Mouse (Mus musculus) neural tube, embryonic 12.5 days (tissue): ENCODE measurements at regions not wholly inside any gene's neighbourhood (a gene's known extent, or its start where the extent isn't known, plus 50 kb on each side); places are given as distances from the start of the nearest gene placed in this dataset.

Experiments used
- ATAC-seq: fragments of 200-750 bp; cut with Nextera tagmentation; 2 replicates; pipeline ENCODE4 v1.8.0; 2017; ENCODE audit warnings: low read depth, mild to moderate bottlenecking, moderate TSS enrichment, moderate library complexity; ENCODE audit not compliant: low FRiP score
- H3K27ac ChIP-seq: fragments of 300-500 bp; sonication (generic); 2 replicates; pipeline ENCODE4 v1.5.1; 2016
- H3K27me3 ChIP-seq: fragments of 300-500 bp; sonication (generic); replicated peaks from 2 replicates; pipeline ENCODE4 v1.6.1; 2016; ENCODE audit warnings: mild to moderate bottlenecking
- H3K36me3 ChIP-seq: fragments of 300-500 bp; sonication (generic); 2 replicates; pipeline ENCODE4 v1.6.1; 2016; ENCODE audit warnings: mild to moderate bottlenecking
- H3K4me1 ChIP-seq: fragments of 300-500 bp; sonication (generic); 2 replicates; pipeline ENCODE4 v1.6.1; 2016
- H3K4me2 ChIP-seq: fragments of 300-500 bp; sonication (generic); replicated peaks from 2 replicates; pipeline ENCODE4 v1.6.1; 2016; ENCODE audit warnings: mild to moderate bottlenecking
- H3K4me3 ChIP-seq: fragments of 300-500 bp; sonication (generic); 2 replicates; pipeline ENCODE4 v1.5.1; 2016
- H3K9ac ChIP-seq: fragments of 300-500 bp; sonication (generic); 2 replicates; pipeline ENCODE4 v1.6.1; 2016; ENCODE audit warnings: mild to moderate bottlenecking
- H3K9me3 ChIP-seq: fragments of 300-500 bp; sonication (generic); 2 replicates; pipeline ENCODE4 v1.6.1; 2016; ENCODE audit warnings: mild to moderate bottlenecking
- WGBS: fragments of 180-500 bp; shearing (Covaris S2); methylation state at CpG from one replicate; pipeline ENCODE4 v1.1.7; 2016; 5-methylcytosine and 5-hydroxymethylcytosine counted together
- microRNA-seq: library from miRNA; unstranded; fragments of <30 nt; microRNA quantifications from one replicate; pipeline ENCODE4, GENCODE M21; 2017

DNA sequence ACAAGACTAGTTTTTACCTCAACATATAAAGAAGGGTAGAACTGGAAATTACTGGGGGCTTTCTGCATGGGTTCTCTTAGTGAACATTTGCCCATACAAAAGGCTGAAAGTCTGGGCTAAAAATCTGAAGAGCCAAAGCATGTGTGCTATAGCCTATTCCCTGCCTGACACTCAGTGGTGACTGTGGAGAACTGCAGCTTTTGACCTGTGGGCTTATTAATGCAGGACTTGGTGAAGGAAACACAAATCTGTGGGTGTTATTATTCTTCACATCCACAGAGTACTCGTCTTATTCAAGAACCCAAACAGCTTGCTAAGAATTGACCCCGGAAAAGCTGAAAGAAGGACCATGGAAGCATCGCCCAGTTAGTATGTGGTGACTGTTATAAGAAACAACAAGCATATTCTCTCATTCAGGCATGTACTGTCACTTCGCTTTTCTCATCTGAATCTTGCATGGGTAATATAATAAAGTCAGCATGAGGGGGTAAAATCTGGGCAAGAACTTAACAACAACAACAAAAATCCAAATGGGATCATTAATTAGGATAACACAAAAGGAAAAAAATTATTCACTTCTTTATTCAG is 77.2 kb upstream of the Cypt12 start:
- Histone ChIP-seq H3K27ac (no peak overlapping the region), H3K4me2 (no peak overlapping the region), H3K36me3 (no peaks in the 10 kb centered on the region), H3K9me3 (no peaks in the 10 kb centered on the region), H3K4me3 (no peak overlapping the region), H3K27me3 (no peaks in the 10 kb centered on the region), H3K4me1 (no peaks in the 10 kb centered on the region), H3K9ac (no peak overlapping the region)
- 55% methylated on average over 4 of the region's 4 CpGs for WGBS
- peak; percentile 74; the same call in 1 of the 2 replicates for ATAC-seq

GRCm38 (mm10) chr3:17895869-17896268 is 52.3 kb upstream of the Cypt12 start:
- Histone ChIP-seq H3K4me3 (no peak overlapping the region), H3K9ac (no peak overlapping the region), H3K36me3 (no peaks in the 10 kb centered on the region), H3K27me3 (no peaks in the 10 kb centered on the region), H3K4me2 (no peak overlapping the region), H3K27ac (no peak overlapping the region), H3K4me1 (no peaks in the 10 kb centered on the region), H3K9me3 (no peaks in the 10 kb centered on the region)
- 60% methylated on average over 2 of the region's 2 CpGs for WGBS
- ATAC-seq = no peak

DNA sequence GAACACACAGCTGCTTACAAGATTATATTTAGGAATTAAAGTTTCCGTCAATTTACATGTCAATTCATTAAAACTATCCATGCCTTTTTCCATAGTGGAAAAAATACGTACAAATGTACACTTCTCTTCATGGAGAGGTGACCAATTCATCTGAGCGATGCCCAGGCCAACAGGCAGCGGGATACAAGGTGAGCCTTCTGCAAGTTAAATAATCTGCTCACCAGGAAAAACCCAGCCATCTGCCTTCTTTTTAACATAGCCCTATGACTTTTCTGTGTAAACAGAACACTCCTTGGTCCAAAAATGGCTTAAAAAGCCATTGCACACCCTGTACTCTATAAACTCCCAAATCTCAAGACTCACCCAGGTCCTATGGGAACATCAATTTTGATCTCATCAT is 51.5 kb upstream of the Cypt12 start:
- no peak overlapping the region for H3K27ac ChIP-seq
- no peak overlapping the region for H3K9ac ChIP-seq
- WGBS = 95% methylated on average over 4 of the region's 4 CpGs
- no peak overlapping the region for H3K4me3 ChIP-seq
- H3K4me2 ChIP-seq = no peak overlapping the region
- no peak for ATAC-seq
- no peaks in the 10 kb centered on the region for H3K36me3 ChIP-seq
- H3K27me3 ChIP-seq = no peaks in the 10 kb centered on the region
- no peaks in the 10 kb centered on the region for H3K4me1 ChIP-seq
- no peaks in the 10 kb centered on the region for H3K9me3 ChIP-seq

Small RNA genes lying in the stretch of these regions (microRNA-seq; reads per million reads assigned to microRNA genes)
- 11.4 reads per million, percentile 23 among the genes with 10 or more reads in this experiment for gene Mir124a-2
